Mouse (Mus musculus) hindbrain, embryonic 11.5 days (tissue): ENCODE measurements around the gene Nfic. TPM values are rescaled to one million over a fixed set of nuclear protein-coding genes. Genes with fewer than 3 reads are reported as not detected.

ENCODE experiments used
- ATAC-seq: fragments of 200-750 bp; cut with Nextera tagmentation; 2 replicates; pipeline ENCODE4 v1.8.0; 2017; ENCODE audit warnings: mild to moderate bottlenecking, moderate TSS enrichment, moderate library complexity; ENCODE audit not compliant: low FRiP score
- DNase-seq: peaks from one replicate; pipeline ENCODE4 v3.0.0-alpha.2; 2015; ENCODE audit warnings: low spot score
- H3K27ac ChIP-seq: fragments of 300-500 bp; sonication (generic); 2 replicates; pipeline ENCODE4 v1.5.1; 2014; ENCODE audit warnings: mild to moderate bottlenecking, low read depth, low read length
- H3K27me3 ChIP-seq: fragments of 300-500 bp; sonication (generic); 2 replicates; pipeline ENCODE4 v1.6.1; 2014; ENCODE audit warnings: mild to moderate bottlenecking, low read length, moderate library complexity, mixed read lengths; ENCODE audit not compliant: control insufficient read depth, insufficient read depth
- H3K36me3 ChIP-seq: fragments of 300-500 bp; sonication (generic); 2 replicates; pipeline ENCODE4 v1.6.1; 2014; ENCODE audit warnings: mild to moderate bottlenecking, low read length, moderate library complexity, mixed read lengths; ENCODE audit not compliant: control insufficient read depth, insufficient read depth
- H3K4me1 ChIP-seq: fragments of 300-500 bp; sonication (generic); replicated peaks from 2 replicates; pipeline ENCODE4 v1.6.1; 2014; ENCODE audit warnings: low read length, mixed read lengths; ENCODE audit not compliant: control insufficient read depth, insufficient read depth
- H3K4me2 ChIP-seq: fragments of 300-500 bp; sonication (generic); replicated peaks from 2 replicates; pipeline ENCODE4 v1.6.1; 2014; ENCODE audit warnings: mild to moderate bottlenecking, low read depth, low read length
- H3K4me3 ChIP-seq: fragments of 300-500 bp; sonication (generic); 2 replicates; pipeline ENCODE4 v1.5.1; 2014; ENCODE audit warnings: low read depth, low read length
- H3K9ac ChIP-seq: fragments of 300-500 bp; sonication (generic); 2 replicates; pipeline ENCODE4 v1.6.1; 2014; ENCODE audit warnings: low read depth, low read length
- H3K9me3 ChIP-seq: fragments of 300-500 bp; sonication (generic); 2 replicates; pipeline ENCODE4 v1.6.1; 2016; ENCODE audit warnings: low read length; ENCODE audit not compliant: control insufficient read depth
- WGBS: fragments of 180-500 bp; shearing (Covaris S2); extraction: QIAGEN DNeasy Blood & Tissue Kit; methylation state at CpG from one replicate; pipeline ENCODE4 v1.1.7; 2014; 5-methylcytosine and 5-hydroxymethylcytosine counted together
- polyA plus RNA-seq: library from polyadenylated mRNA; unstranded; fragments of >200 nt; fragmentation: Nextera tagmentation; extraction: Ambion mirVana; gene quantifications from 2 replicates; pipeline ENCODE4 v1.2.1, GENCODE M21; 2014

Gene Nfic
- polyA plus RNA-seq, 1 experiment from 2014 or later, result 11.9 TPM

- DNase-seq (no peak), ATAC-seq (no peak)
- no peak overlapping the region for H3K27ac ChIP-seq
- WGBS, result 82% methylated on average over 14 of the region's 14 CpGs
- H3K4me3 ChIP-seq, result no peak overlapping the region
- H3K9me3 ChIP-seq, result no peaks in the 10 kb centered on the region
- peaks cover under 1% of the 10 kb centered on the region; the same call in 1 of the 2 replicates for H3K4me1 ChIP-seq
- no peak overlapping the region for H3K9ac ChIP-seq
- no peak overlapping the region for H3K4me2 ChIP-seq
- H3K36me3 ChIP-seq, result peaks cover 19% of the 10 kb centered on the region
- H3K27me3 ChIP-seq, result no peaks in the 10 kb centered on the region
Measured at GRCm38 (mm10) chr10:81489941-81490340, 34.5 kb upstream of the Nfic start.

GRCm38 (mm10) chr10:81488081-81488480 lies 32.6 kb upstream of the Nfic start:
- H3K9ac ChIP-seq, result no peak overlapping the region
- no peak for ATAC-seq
- no peak for DNase-seq
- no peak overlapping the region for H3K4me2 ChIP-seq
- H3K4me3 ChIP-seq, result no peak overlapping the region
- H3K9me3 ChIP-seq, result no peaks in the 10 kb centered on the region
- peaks cover 19% of the 10 kb centered on the region for H3K36me3 ChIP-seq
- 90% methylated on average over 11 of the region's 11 CpGs for WGBS
- no peak overlapping the region for H3K27ac ChIP-seq
- H3K27me3 ChIP-seq, result no peaks in the 10 kb centered on the region
- H3K4me1 ChIP-seq, result no peaks in the 10 kb centered on the region; the same call in 1 of the 2 replicates

GRCm38 (mm10) chr10:81486496-81486895 lies 31.1 kb upstream of the Nfic start:
- Histone ChIP-seq H3K27ac (no peak overlapping the region), H3K27me3 (peaks cover 1% of the 10 kb centered on the region; the same call in 1 of the 2 replicates), H3K9ac (no peak overlapping the region), H3K36me3 (peaks cover 14% of the 10 kb centered on the region), H3K9me3 (no peaks in the 10 kb centered on the region), H3K4me3 (no peak overlapping the region), H3K4me2 (no peak overlapping the region), H3K4me1 (no peaks in the 10 kb centered on the region; the same call in 1 of the 2 replicates)
- 75% methylated on average over 9 of the region's 10 CpGs for WGBS
- DNase-seq (no peak), ATAC-seq (no peak)

GRCm38 (mm10) chr10:81485479-81486018 lies 30.1 kb upstream of the Nfic start:
- Histone ChIP-seq H3K9me3 (no peaks in the 10 kb centered on the region), H3K36me3 (peaks cover 8% of the 10 kb centered on the region; the same call in 1 of the 2 replicates), H3K4me1 (peaks cover under 1% of the 10 kb centered on the region), H3K27ac (no peak overlapping the region), H3K4me2 (no peak overlapping the region), H3K9ac (no peak overlapping the region), H3K27me3 (peaks cover 4% of the 10 kb centered on the region), H3K4me3 (no peak overlapping the region)
- ATAC-seq, result no peak
- no peak for DNase-seq
- 74% methylated on average over 7 of the region's 7 CpGs for WGBS

- no peaks in the 10 kb centered on the region for H3K9me3 ChIP-seq
- 40% methylated on average over 2 of the region's 2 CpGs for WGBS
- DNase-seq, result no peak
- peaks cover 8% of the 10 kb centered on the region; the same call in 1 of the 2 replicates for H3K36me3 ChIP-seq
- H3K27me3 ChIP-seq, result peaks cover 4% of the 10 kb centered on the region
- H3K4me1 ChIP-seq, result peaks cover 4% of the 10 kb centered on the region
- H3K9ac ChIP-seq, result no peak overlapping the region
- ATAC-seq, result no peak
- no peak overlapping the region for H3K4me3 ChIP-seq
- H3K27ac ChIP-seq, result peak overlapping the region; percentile 4; the same call in 1 of the 2 replicates
- H3K4me2 ChIP-seq, result no peak overlapping the region
Measured at GRCm38 (mm10) chr10:81485060-81485449, 29.6 kb upstream of the Nfic start.

GRCm38 (mm10) chr10:81484441-81485059 lies 29.1 kb upstream of the Nfic start:
- Histone ChIP-seq H3K4me3 (no peak overlapping the region), H3K9me3 (no peaks in the 10 kb centered on the region), H3K4me2 (no peak overlapping the region), H3K27ac (peak overlapping the region; percentile 4; the same call in 1 of the 2 replicates), H3K36me3 (peaks cover 8% of the 10 kb centered on the region; the same call in 1 of the 2 replicates), H3K4me1 (peaks cover 4% of the 10 kb centered on the region), H3K9ac (no peak overlapping the region), H3K27me3 (peaks cover 4% of the 10 kb centered on the region)
- 54% methylated on average over 6 of the region's 6 CpGs for WGBS
- ATAC-seq (no peak), DNase-seq (no peak)

- Histone ChIP-seq H3K36me3 (peaks cover 8% of the 10 kb centered on the region; the same call in 1 of the 2 replicates), H3K27me3 (peaks cover 4% of the 10 kb centered on the region), H3K9ac (no peak overlapping the region), H3K4me2 (no peak overlapping the region), H3K4me1 (peaks cover 4% of the 10 kb centered on the region), H3K9me3 (no peaks in the 10 kb centered on the region), H3K27ac (no peak overlapping the region), H3K4me3 (no peak overlapping the region)
- ATAC-seq (no peak), DNase-seq (peak; percentile 74)
- 15% methylated on average over 9 of the region's 9 CpGs for WGBS
Measured at GRCm38 (mm10) chr10:81483983-81484382, 28.5 kb upstream of the Nfic start.

GRCm38 (mm10) chr10:81482533-81482889 lies 27.1 kb upstream of the Nfic start, which contains the start of gene Celf5:
Celf5 (minus strand) TSS chr10:81482709.
- ATAC-seq (peak; percentile 55), DNase-seq (peak; percentile 85)
- Histone ChIP-seq H3K9ac (peak within 1 kb of the TSS; percentile 62), H3K36me3 (peaks cover 3% of the 10 kb centered on the region; the same call in 1 of the 2 replicates), H3K27ac (no peak within 1 kb of the TSS), H3K4me3 (peak within 1 kb of the TSS; percentile 44), H3K4me1 (peaks cover 4% of the 10 kb centered on the region), H3K27me3 (peaks cover 12% of the 10 kb centered on the region), H3K4me2 (peak within 1 kb of the TSS; percentile 58), H3K9me3 (no peaks in the 10 kb centered on the region)
- WGBS, result under 1% methylated on average over 35 of the region's 36 CpGs
